Mouse (Mus musculus) thymus, postnatal 0 days (tissue): ENCODE results near the gene Aptx. TPM values are rescaled to one million over a fixed set of nuclear protein-coding genes. Genes with fewer than 3 reads are reported as not detected.

Experiments
- DNase-seq: peaks from one replicate; pipeline ENCODE4 v3.0.0-alpha.2; 2015; ENCODE audit warnings: low spot score
- microRNA counts: library from miRNA; unstranded; fragments of <30 nt; microRNA quantifications from one replicate; lab custom pipeline; 2015
- microRNA-seq: library from miRNA; unstranded; fragments of <30 nt; microRNA quantifications from one replicate; pipeline ENCODE4, GENCODE M21; 2016; ENCODE audit warnings: borderline number of aligned reads
- polyA plus RNA-seq: library from polyadenylated mRNA; unstranded; fragments of >200 nt; fragmentation: Nextera tagmentation; extraction: Ambion mirVana; gene quantifications from 2 replicates; pipeline ENCODE4 v1.2.1, GENCODE M21; 2015

Gene Aptx
- polyA plus RNA-seq, 1 experiment from 2014 or later = 42.1 TPM

GRCm38 (mm10) chr4:40673526-40673925 lies 29.5 kb downstream of the Aptx start:
- DNase-seq = no peak

- no peak for DNase-seq
These were observed 36.6 kb downstream of the Aptx start for GRCm38 (mm10) chr4:40666237-40667012.

GRCm38 (mm10) chr4:40651055-40651454 lies 51.9 kb downstream of the Aptx start:
- DNase-seq = no peak

- DNase-seq = no peak
These were observed 53.9 kb downstream of the Aptx start for GRCm38 (mm10) chr4:40649111-40649510.

- no peak for DNase-seq
These were observed 59.4 kb downstream of the Aptx start for GRCm38 (mm10) chr4:40643567-40643966.

GRCm38 (mm10) chr4:40640991-40641390 lies 62.0 kb downstream of the Aptx start:
- no peak for DNase-seq

MicroRNA genes within 50 kb of the gene (microRNA counts, 519-probe panel; counts per million panel counts)
- microRNA mmu-miR-207 (lab: Ali Mortazavi, UCI) = 473 counts per million, percentile 71 among the panel's probes with 10 or more counts

Small RNAs within 50 kb of the gene (microRNA-seq; reads per million reads assigned to microRNA genes)
- gene Mir207 = not detected

Other genes with a start within 250 kb of the Aptx start
- gene Tmem215, start 231.0 kb downstream of the Aptx start, polyA plus RNA-seq = 0.04 TPM in 1 of 2 replicates, not detected in the other
- gene Dnaja1, start 19.0 kb upstream of the Aptx start, polyA plus RNA-seq = 410 and 488 TPM in 2 replicates
- gene Smu1, start 54.7 kb upstream of the Aptx start, polyA plus RNA-seq = 158 and 161 TPM in 2 replicates
- 29.6 and 32.0 TPM in 2 replicates for gene B4galt1, start 150.8 kb upstream of the Aptx start, polyA plus RNA-seq
- 2.4 and 2.6 TPM in 2 replicates for gene Spink4, start 216.9 kb upstream of the Aptx start, polyA plus RNA-seq
- gene Bag1, start 245.1 kb upstream of the Aptx start, polyA plus RNA-seq = 185 and 190 TPM in 2 replicates
- gene Chmp5, start 245.2 kb upstream of the Aptx start, polyA plus RNA-seq = 131 and 141 TPM in 2 replicates